Mouse (Mus musculus): Measurements from ENCODE around the gene B3gntl1.

GRCm38 (mm10) chr11:121655807-121656511 lies 17.0 kb downstream of the B3gntl1 start:
- TF ChIP-seq CTCF (IDR thresholded peaks at IDR 0.05; ENCODE audit: low read depth, low read length) (no peak), POLR2A (IDR thresholded peaks at IDR 0.05; ENCODE audit: extremely low read depth, insufficient read depth, low read length) (no peak)
